Mouse (Mus musculus): Measurements from ENCODE around the gene Pax7.

The Pax7 gene

GRCm38 (mm10) chr4:139810762-139811438, 22.4 kb downstream of the Pax7 start:
- peak; percentile 43 to 57 for DNase-seq

DNA sequence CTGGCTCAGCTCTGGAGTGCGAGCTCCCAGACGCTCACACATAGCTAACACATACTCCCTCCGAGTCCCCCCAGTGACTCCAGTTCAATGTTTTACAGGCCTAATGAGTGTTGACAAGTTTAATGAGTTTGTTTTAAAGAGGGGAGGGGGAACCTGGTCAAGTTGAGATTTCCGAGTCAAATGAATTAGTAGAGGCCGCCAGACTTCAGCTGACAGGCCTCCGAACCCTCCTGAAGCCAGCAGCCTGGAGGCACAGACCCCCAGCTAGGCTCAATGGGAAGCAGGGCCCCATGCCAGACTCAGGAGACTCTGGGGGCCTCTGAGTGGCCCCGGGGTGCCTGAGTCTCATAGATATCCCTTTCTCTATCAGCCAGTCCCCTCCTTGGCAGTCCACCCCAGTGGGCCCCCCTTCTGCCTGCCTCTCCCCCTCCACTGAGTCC, 23.9 kb downstream of the Pax7 start:
- no peak for DNase-seq

DNA sequence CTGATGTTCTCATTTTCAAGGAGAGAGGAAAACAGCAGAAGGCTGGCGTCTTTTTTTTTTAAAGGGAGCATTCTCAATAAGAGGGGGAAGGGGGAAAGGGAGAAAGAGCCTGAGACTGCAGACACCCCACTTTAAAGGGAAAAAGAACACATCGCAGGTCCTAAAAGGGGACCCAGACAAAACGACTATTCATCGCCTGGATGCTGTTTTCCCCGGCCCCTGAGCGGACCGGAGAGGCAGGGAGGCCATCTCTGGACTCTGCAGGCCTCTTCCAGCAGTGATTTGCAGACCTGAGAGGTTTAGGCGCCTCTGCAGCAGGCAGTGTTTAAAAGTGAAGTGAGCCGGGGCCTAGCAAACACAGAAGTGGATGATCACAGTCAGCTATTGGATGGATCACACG, 25.5 kb downstream of the Pax7 start:
- DNase-seq = no peak

DNA sequence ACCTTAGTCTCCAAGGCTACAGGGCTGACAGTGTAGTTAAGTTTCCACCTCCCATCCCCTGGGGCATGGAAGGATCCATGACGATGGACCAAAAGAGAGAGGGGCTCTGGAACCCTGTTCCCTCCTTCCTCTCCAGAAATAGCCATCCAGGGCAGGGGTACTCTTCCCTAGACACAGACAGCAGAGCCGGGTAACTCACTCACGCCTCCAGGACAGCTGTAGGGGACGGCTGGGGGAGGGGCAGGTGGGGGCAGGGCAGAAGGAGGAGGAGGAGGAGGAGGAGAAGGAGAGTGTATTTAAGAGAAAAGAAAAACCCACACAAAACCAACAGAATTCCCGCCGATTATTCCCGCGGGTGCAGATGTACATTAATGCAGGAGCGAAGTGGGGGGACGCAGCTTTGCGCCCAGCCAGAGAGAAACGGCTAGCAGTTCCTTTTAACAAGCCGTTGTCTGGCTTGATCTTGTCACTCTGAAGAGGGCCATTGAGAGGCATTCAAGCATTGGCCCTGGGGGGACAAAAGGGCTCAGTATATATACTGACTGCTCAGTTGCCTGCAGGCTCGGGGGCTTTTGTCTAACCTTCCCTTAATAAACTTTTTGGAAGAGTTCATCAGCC, 26.0 kb downstream of the Pax7 start:
- no peak for DNase-seq

- no peak for DNase-seq
These were observed 28.4 kb downstream of the Pax7 start for GRCm38 (mm10) chr4:139804896-139805295.

DNA sequence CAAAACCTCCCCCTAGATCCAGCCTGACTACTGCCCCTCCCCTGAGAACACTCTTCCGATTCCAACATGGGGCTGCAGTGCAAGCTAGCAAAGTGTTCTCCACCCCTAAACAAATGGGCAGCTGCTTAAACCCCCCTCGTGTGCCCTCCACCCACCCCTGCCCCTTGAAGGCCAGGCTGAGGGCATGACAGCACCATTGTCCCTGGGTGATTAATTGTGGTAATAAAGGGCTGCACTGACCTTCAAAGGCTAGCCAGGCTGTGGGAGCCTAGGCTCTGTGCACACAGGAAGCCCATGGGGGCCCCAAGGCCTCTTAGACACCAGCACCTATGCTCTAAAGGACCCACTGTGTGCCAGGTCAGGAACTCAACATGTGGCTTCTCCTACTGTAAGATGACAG, 29.3 kb downstream of the Pax7 start:
- DNase-seq = no peak

GRCm38 (mm10) chr4:139799436-139800100, 33.8 kb downstream of the Pax7 start:
- DNase-seq = no peak

DNA sequence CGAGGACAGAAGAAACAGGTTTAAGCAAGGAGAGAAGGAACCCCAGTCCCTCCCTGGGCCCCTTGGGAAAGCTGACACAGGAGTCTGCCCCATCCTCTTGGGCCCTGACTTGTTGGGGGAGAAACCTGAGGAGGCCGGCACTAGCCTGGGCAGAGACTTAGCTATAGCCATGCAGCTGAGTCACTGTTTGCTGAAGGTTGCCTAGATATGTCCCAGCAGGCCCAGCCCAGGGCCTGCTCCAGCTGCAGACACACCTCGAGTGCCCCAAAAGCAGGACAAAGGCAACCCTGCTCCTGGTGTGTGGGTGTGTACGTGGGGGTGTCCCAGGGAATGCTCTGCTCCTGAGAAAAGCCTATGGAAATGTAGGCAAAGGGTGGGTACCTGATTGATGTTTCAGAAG, 36.0 kb downstream of the Pax7 start:
- DNase-seq = no peak

GRCm38 (mm10) chr4:139796115-139796514, 37.2 kb downstream of the Pax7 start:
- DNase-seq = no peak

- no peak for DNase-seq
These were observed 42.2 kb downstream of the Pax7 start for GRCm38 (mm10) chr4:139791168-139791567.

DNA sequence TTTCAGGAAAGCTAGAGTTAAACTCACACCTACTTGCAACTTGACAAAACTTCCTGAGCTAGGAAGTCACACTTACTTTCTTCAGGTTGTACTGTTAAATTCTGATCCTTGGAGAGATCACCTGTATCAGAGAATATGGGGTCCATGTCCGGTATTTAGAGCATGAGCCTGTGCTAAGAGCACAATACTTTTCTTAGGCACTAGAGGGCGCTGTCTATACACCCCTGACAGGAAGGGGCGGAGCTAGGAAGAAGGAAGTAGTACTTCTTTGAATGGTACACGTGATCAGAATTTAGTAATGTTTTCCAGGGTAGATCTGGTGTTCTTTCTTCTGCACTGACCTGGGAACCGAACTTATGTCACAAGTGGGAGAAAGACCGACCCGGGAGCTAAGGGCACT, 43.6 kb downstream of the Pax7 start:
- DNase-seq = no peak

DNA sequence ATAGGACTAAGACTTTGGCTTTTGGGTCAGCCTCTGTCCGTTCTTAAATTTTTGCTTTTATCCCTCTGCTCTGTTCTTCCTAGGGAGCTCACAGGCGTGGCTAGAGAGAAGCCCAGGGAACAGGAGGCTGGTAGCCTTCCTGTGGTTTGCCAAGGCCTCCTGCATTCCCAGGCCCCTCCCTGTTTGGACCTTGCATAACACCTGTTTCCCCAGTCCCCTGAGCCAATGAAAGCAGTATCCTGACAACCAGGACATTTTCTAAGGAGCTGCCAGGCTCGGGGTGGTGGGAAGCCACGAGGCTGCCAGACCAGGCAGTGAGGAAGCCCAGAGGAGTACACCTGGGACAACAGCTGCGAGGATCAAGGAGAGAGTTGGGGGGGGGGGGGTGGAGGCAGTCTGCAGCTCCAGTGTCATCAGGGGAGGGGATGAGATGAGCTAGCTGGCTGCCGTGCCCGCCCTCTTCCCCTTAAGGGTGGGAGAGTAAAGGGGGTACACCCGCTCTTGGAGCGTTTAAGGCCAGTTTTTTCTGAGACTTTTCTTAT, 50.3 kb downstream of the Pax7 start:
- no peak for DNase-seq

DNA sequence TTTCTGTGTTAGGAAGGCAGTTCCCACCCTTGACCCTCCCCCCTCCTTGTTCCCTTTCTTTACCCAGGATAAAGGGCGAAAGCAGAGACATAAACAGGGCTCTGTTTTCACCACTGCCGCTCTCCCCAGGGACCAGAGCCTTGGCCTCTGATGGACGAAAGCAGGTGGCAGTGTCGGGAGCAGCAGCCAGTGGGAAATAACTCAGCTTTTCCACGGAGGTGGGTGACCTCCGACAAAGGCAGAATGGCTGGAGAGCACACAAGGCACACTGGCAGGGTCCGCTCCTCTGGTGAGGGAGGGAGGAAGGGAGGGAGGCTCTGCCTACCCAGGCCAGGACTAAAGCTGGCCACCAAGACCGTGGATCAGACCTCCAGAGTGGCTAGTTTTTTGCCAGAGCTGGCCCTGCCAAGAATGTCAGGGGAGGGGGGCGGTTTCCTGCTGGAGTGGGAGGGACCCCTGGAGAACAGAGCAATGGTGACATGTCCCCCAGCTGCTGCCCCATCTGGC, 62.1 kb downstream of the Pax7 start:
- DNase-seq = no peak

GRCm38 (mm10) chr4:139767823-139768222, 65.5 kb downstream of the Pax7 start:
- DNase-seq = no peak

DNA sequence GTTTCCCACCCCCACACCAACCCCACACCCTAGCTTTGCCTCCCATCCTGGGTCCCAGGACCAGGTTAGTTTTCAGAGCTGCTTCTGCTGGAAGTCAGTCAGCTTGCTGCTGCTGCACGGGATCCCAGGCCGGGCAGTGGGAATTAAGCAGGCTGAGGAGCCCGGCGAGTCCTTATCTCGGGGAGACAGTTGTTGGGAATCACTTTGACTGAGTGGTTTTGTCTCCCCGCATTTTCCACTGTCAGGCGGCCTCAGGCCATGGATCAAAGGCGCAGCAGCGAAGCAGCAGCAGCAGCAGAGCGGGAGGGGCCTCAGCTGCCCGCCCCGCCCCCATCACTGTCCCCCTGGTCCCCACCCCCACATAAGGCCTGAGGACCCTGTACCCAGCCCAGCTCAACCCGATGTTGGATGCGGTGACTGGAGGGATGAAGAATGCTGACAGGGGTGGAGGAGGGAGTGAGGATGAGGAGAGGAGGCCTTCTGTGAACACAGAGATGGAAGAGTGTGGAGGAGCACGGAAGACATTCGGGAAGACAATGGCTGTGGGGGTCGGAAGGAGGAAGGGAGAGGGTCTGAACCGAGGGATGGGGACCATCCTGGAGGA, 66.1 kb downstream of the Pax7 start:
- DNase-seq = no peak

DNA sequence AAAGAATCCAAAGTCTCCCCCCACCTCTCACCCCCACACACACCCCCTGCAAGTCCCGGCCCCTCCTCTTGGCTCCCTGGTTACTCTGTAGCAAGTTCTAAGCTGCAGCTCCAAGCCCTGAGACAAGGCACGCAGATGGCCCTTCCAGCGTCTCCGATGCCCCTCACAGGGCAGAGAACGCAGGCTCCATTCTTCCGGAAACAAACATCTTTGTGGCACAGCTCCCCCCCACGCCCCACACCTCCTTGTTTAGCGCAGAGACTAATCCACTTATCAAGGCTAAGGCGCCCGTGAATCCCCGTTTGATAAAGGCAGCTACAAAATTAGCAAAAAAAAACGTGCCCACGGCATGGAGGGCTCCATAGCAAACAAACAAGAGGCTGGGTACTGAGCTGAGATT, 71.4 kb downstream of the Pax7 start:
- no peak for DNase-seq

DNA sequence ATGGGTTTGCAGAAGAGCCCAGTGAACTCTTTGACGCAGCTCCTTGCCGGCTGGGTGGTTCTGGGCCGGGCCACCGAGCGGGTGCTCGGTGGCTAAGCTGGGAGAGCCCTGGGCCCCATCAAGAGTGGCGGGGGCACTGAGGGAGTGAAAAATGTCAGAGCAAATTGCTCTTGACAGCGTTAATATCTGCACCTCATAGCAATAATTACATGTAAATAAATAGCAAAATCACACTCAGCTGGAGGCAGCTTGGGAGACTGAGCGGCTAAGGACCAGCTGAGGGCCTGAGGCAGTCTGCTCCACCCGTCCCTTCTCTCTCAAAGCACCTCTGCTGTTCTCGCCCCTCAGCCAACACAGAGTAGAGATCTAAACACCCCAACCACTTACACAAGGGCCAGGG, 72.6 kb downstream of the Pax7 start:
- no peak for DNase-seq

DNA sequence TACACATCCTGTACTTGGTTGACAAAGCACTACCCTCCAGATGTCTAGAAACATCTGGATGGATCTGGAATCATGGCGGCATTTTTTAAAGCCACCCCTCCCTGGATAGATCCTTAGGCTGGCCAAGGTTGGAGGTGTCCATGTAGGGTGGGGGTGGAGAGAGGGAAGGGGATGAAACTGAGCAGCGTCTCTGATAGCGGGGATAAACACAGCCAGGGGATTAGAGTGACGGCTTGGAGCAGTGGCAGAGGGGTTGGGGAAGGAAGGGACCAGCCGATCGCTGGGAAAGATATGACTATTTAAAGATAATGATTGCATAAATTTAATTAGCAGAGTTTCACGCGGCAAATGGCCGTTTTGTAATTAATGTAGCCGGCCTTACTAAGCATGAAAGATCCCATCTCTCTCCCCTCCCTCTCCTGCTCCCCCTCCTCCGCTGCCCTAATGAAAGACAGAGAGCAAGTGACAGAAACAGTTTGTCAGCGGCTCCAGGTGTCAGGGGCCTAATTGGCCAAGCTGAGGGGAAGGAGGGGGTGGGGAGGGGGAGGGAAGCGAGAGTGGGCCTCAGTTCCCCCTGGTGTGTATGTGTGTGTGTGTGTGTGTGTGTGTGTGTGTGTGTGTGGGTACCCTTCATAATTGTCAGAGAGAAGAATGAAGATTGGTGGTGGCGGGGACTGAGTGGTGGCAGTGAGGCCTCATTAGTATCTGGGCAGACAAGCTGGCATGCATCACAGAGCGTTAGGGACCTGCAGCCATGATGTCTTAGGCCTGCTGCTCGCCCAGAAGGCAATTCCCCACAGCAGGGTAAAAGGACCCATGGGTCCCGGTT, 74.6 kb downstream of the Pax7 start:
- DNase-seq = no peak

- DNase-seq = peak in 1 of 2 experiments; percentile 7
These were observed 76.4 kb downstream of the Pax7 start for GRCm38 (mm10) chr4:139756931-139757330.

GRCm38 (mm10) chr4:139754148-139754710, 79.1 kb downstream of the Pax7 start:
- no peak for DNase-seq

- DNase-seq = no peak
These were observed 82.4 kb downstream of the Pax7 start for GRCm38 (mm10) chr4:139750926-139751325.

Measured in kidney, postnatal 4 days (tissue).